Mouse (Mus musculus) erythroid progenitor cell, adult 5-6 weeks (primary cell): ENCODE data around the gene Iqcc. TPM values are rescaled to one million over a fixed set of nuclear protein-coding genes. Genes with fewer than 3 reads are reported as not detected.

ENCODE experiments used
- ATAC-seq: replicated peaks from 2 replicates; pipeline ENCODE4 v1.8.0; 2016; ENCODE audit warnings: moderate number of reproducible peaks, mild to moderate bottlenecking, moderate TSS enrichment, inconsistent platforms; ENCODE audit not compliant: poor library complexity, low FRiP score, severe bottlenecking
- total RNA-seq, 2 experiments: library from RNA; stranded (forward) in 1 of 2; stranded (reverse) in 1 of 2; fragments of 150-400 nt in 1 of 2; fragments of 186-747, 209-891 nt in 1 of 2; gene quantifications; 2 replicates each; pipeline versions ENCODE4 v1.2.3 to v1.2.4; 2015 to 2017; ENCODE audit warnings: low replicate concordance in 2 of 2

Gene Iqcc
- 4.3 and 14.3 TPM in 2 replicates for total RNA-seq (2015; ENCODE audit: low replicate concordance)
- total RNA-seq (2017; ENCODE audit: low replicate concordance): 4.0 and 10.7 TPM in 2 replicates

GRCm38 (mm10) chr4:129618786-129619691 is at the start of gene Iqcc:
Gene Iqcc, minus strand, starts transcription at chr4:129619099.
- peak; percentile 96 for ATAC-seq

GRCm38 (mm10) chr4:129662255-129662813 is 43.4 kb upstream of the Iqcc start:
- no peak for ATAC-seq

GRCm38 (mm10) chr4:129661584-129661983 is 42.7 kb upstream of the Iqcc start:
- ATAC-seq: no peak

- ATAC-seq: no peak
These were observed 35.9 kb upstream of the Iqcc start for GRCm38 (mm10) chr4:129654770-129655169.

GRCm38 (mm10) chr4:129650359-129650758 is 31.5 kb upstream of the Iqcc start:
- no peak for ATAC-seq

- ATAC-seq: no peak
These were observed 29.8 kb upstream of the Iqcc start for GRCm38 (mm10) chr4:129648656-129649055.

GRCm38 (mm10) chr4:129645204-129645603 is 26.3 kb upstream of the Iqcc start:
- ATAC-seq: no peak

GRCm38 (mm10) chr4:129641756-129642155 is 22.9 kb upstream of the Iqcc start:
- ATAC-seq: no peak

GRCm38 (mm10) chr4:129640638-129641467 is 22.0 kb upstream of the Iqcc start, which contains the start of gene Txlna:
Gene Txlna, minus strand, starts transcription at chr4:129641065.
- ATAC-seq: peak; percentile 94

- peak; percentile 32 for ATAC-seq
These were observed 21.3 kb upstream of the Iqcc start for GRCm38 (mm10) chr4:129640101-129640637.

- ATAC-seq: no peak
These were observed 20.3 kb upstream of the Iqcc start for GRCm38 (mm10) chr4:129639221-129639620.

- peak; percentile 78 for ATAC-seq
These were observed 15.0 kb upstream of the Iqcc start for GRCm38 (mm10) chr4:129633852-129634251.

GRCm38 (mm10) chr4:129631867-129632266 is 13.0 kb upstream of the Iqcc start:
- ATAC-seq: no peak

- ATAC-seq: no peak
These were observed 12.0 kb upstream of the Iqcc start for GRCm38 (mm10) chr4:129630944-129631343.

- ATAC-seq: no peak
These were observed 7.1 kb upstream of the Iqcc start for GRCm38 (mm10) chr4:129626035-129626434.

- no peak for ATAC-seq
These were observed 6.6 kb upstream of the Iqcc start for GRCm38 (mm10) chr4:129625496-129625895.

GRCm38 (mm10) chr4:129625029-129625370 is 6.1 kb upstream of the Iqcc start:
- ATAC-seq: no peak

GRCm38 (mm10) chr4:129624281-129625028 is 5.6 kb upstream of the Iqcc start:
- peak; percentile 96 for ATAC-seq

- ATAC-seq: peak; percentile 2; the same call in 1 of the 2 replicates
These were observed 4.8 kb upstream of the Iqcc start, which contains the start of gene Ccdc28b for GRCm38 (mm10) chr4:129623681-129624091. Gene Ccdc28b, minus strand, starts transcription at chr4:129623947.
